Mouse (Mus musculus) MEL (cell line): ENCODE measurements around the gene Acvr2a. TPM values are rescaled to one million over a fixed set of nuclear protein-coding genes. Genes with fewer than 3 reads are reported as not detected.

Source experiments
- DNase-seq: peaks from one replicate; pipeline ENCODE4 v3.0.0; 2011; ENCODE audit warnings: low read depth, low spot score
- H3K27ac ChIP-seq: 2 replicates; pipeline ENCODE4 v1.5.1; 2012; ENCODE audit warnings: low read depth, mild to moderate bottlenecking, control low read depth, low read length, moderate library complexity; ENCODE audit not compliant: control insufficient read depth
- H3K27me3 ChIP-seq, 2 experiments: fragments of 150-350 bp in 1 of 2; sonication (generic) in 1 of 2; 2 replicates each; pipeline ENCODE4 v1.6.1; 2012; ENCODE audit warnings: low read length in 2 of 2, mild to moderate bottlenecking in 2 of 2, improper control_type of control experiment in 1 of 2, moderate library complexity in 1 of 2; ENCODE audit not compliant: insufficient read depth in 2 of 2, control insufficient read depth in 1 of 2
- H3K36me3 ChIP-seq, 2 experiments: 2 replicates each; pipeline ENCODE4 v1.6.1; 2012 to 2014; ENCODE audit warnings: low read length in 2 of 2, improper control_type of control experiment in 1 of 2, inconsistent platforms in 1 of 2, mild to moderate bottlenecking in 1 of 2; ENCODE audit not compliant: insufficient read depth in 2 of 2, control insufficient read depth in 1 of 2
- H3K4me1 ChIP-seq, 2 experiments: fragments of 150-350 bp in 1 of 2; sonication (generic) in 1 of 2; 2 replicates each; pipeline ENCODE4 v1.6.1; 2012; ENCODE audit warnings: low read length in 2 of 2, improper control_type of control experiment in 1 of 2, mild to moderate bottlenecking in 1 of 2; ENCODE audit not compliant: insufficient read depth in 2 of 2, control insufficient read depth in 1 of 2
- H3K4me3 ChIP-seq, 2 experiments: fragments of 150-350 bp in 1 of 2; sonication (generic) in 1 of 2; 2 replicates each; pipeline ENCODE4 v1.5.1; 2012; ENCODE audit warnings: low read depth in 2 of 2, low read length in 2 of 2, mild to moderate bottlenecking in 2 of 2, moderate library complexity in 2 of 2, control low read depth in 1 of 2, improper control_type of control experiment in 1 of 2; ENCODE audit not compliant: control insufficient read depth in 1 of 2, insufficient read depth in 1 of 2
- H3K79me2 ChIP-seq: 2 replicates; pipeline ENCODE4 v1.6.1; 2012; ENCODE audit warnings: mild to moderate bottlenecking, low read length, moderate library complexity; ENCODE audit not compliant: control insufficient read depth, poor library complexity, insufficient read depth
- H3K9ac ChIP-seq: 2 replicates; pipeline ENCODE4 v1.6.1; 2012; ENCODE audit warnings: low read depth, mild to moderate bottlenecking, control low read depth, low read length, moderate library complexity; ENCODE audit not compliant: control insufficient read depth, poor library complexity, severe bottlenecking
- H3K9me3 ChIP-seq: fragments of 150-350 bp; sonication (generic); replicated peaks from 2 replicates; pipeline ENCODE4 v1.6.1; 2012; ENCODE audit warnings: mild to moderate bottlenecking, low read length, improper control_type of control experiment, moderate library complexity; ENCODE audit not compliant: insufficient read depth
- BHLHE40 ChIP-seq: IDR thresholded peaks from 2 replicates; pipeline ENCODE4 v1.6.1; 2012; ENCODE audit warnings: low read depth, mild to moderate bottlenecking, inconsistent platforms, low read length, improper control_type of control experiment, borderline replicate concordance
- CHD1 ChIP-seq: IDR thresholded peaks from 2 replicates; pipeline ENCODE4 v1.6.1; 2012; ENCODE audit warnings: low read depth, mild to moderate bottlenecking, inconsistent platforms, low read length, improper control_type of control experiment
- CHD2 ChIP-seq: IDR thresholded peaks from 2 replicates; pipeline ENCODE4 v1.6.1; 2011; ENCODE audit warnings: low read length, improper control_type of control experiment
- CTCF ChIP-seq, 3 experiments: IDR thresholded peaks in 2 of 3; conservative IDR thresholded peaks in 1 of 3; 2 replicates each; pipeline ENCODE4 v1.5.1; 2011 to 2012; ENCODE audit warnings: low read length in 3 of 3, low read depth in 2 of 3, mild to moderate bottlenecking in 2 of 3, improper control_type of control experiment in 1 of 3, inconsistent platforms in 1 of 3, mixed read lengths in 1 of 3, moderate library complexity in 1 of 3; ENCODE audit not compliant: control insufficient read depth in 1 of 3, insufficient read depth in 1 of 3, poor library complexity in 1 of 3, severe bottlenecking in 1 of 3
- E2F4 ChIP-seq: IDR thresholded peaks from 2 replicates; pipeline ENCODE4 v1.6.1; 2011; ENCODE audit warnings: low read depth, low read length, improper control_type of control experiment, borderline replicate concordance
- ELF1 ChIP-seq: IDR thresholded peaks from 2 replicates; pipeline ENCODE4 v1.6.1; 2014; ENCODE audit warnings: low read depth, mild to moderate bottlenecking, inconsistent platforms, low read length, improper control_type of control experiment, moderate library complexity
- EP300 ChIP-seq, 2 experiments: IDR thresholded peaks; 2 replicates each; pipeline ENCODE4 v1.6.1; 2011; ENCODE audit warnings: improper control_type of control experiment in 2 of 2, low read length in 2 of 2, low read depth in 1 of 2, mild to moderate bottlenecking in 1 of 2
- HCFC1 ChIP-seq: IDR thresholded peaks from 2 replicates; pipeline ENCODE4 v1.6.1; 2012; ENCODE audit warnings: low read depth, mild to moderate bottlenecking, inconsistent platforms, low read length, improper control_type of control experiment, moderate library complexity
- JUND ChIP-seq: IDR thresholded peaks from 2 replicates; pipeline ENCODE4 v1.6.1; 2011; ENCODE audit warnings: low read depth, mild to moderate bottlenecking, improper control_type of control experiment, low read length
- MAZ ChIP-seq: IDR thresholded peaks from 2 replicates; pipeline ENCODE4 v1.6.1; 2012; ENCODE audit warnings: low read depth, mild to moderate bottlenecking, inconsistent platforms, low read length, improper control_type of control experiment
- MEF2A ChIP-seq: IDR thresholded peaks from 2 replicates; pipeline ENCODE4 v1.6.1; 2014; ENCODE audit warnings: low read depth, mild to moderate bottlenecking, inconsistent platforms, low read length, improper control_type of control experiment; ENCODE audit not compliant: poor library complexity, insufficient replicate concordance, severe bottlenecking; ENCODE audit errors: extremely low read depth
- MXI1 ChIP-seq: IDR thresholded peaks from 2 replicates; pipeline ENCODE4 v1.6.1; 2011; ENCODE audit warnings: mild to moderate bottlenecking, low read depth, low read length, improper control_type of control experiment
- RAD21 ChIP-seq: IDR thresholded peaks from 2 replicates; pipeline ENCODE4 v1.6.1; 2011; ENCODE audit warnings: mild to moderate bottlenecking, low read depth, low read length, improper control_type of control experiment
- SIN3A ChIP-seq: IDR thresholded peaks from 2 replicates; pipeline ENCODE4 v1.6.1; 2012; ENCODE audit warnings: low read length, improper control_type of control experiment, inconsistent platforms
- TAL1 ChIP-seq: IDR thresholded peaks from 2 replicates; pipeline ENCODE4 v1.6.1; 2012; ENCODE audit warnings: mild to moderate bottlenecking, inconsistent platforms, low read length, moderate library complexity, mixed read lengths
- TBP ChIP-seq: IDR thresholded peaks from 2 replicates; pipeline ENCODE4 v1.8.0; 2011; ENCODE audit warnings: low read depth, low read length, improper control_type of control experiment
- UBTF ChIP-seq: IDR thresholded peaks from 2 replicates; pipeline ENCODE4 v1.6.1; 2012; ENCODE audit warnings: low read depth, mild to moderate bottlenecking, inconsistent platforms, low read length, improper control_type of control experiment, moderate library complexity, borderline replicate concordance; ENCODE audit not compliant: insufficient read depth
- USF2 ChIP-seq, 2 experiments: IDR thresholded peaks; 2 replicates each; pipeline ENCODE4 v1.6.1; 2011 to 2012; ENCODE audit warnings: improper control_type of control experiment in 2 of 2, low read length in 2 of 2, borderline replicate concordance in 1 of 2, inconsistent platforms in 1 of 2, low read depth in 1 of 2, mild to moderate bottlenecking in 1 of 2; ENCODE audit not compliant: insufficient read depth in 1 of 2
- ZKSCAN1 ChIP-seq: IDR thresholded peaks from 2 replicates; pipeline ENCODE4 v1.6.1; 2012; ENCODE audit warnings: low read depth, mild to moderate bottlenecking, inconsistent platforms, low read length, improper control_type of control experiment, moderate library complexity
- ZMIZ1 ChIP-seq: IDR thresholded peaks from 2 replicates; pipeline ENCODE4 v1.6.1; 2012; ENCODE audit warnings: low read depth, mild to moderate bottlenecking, inconsistent platforms, low read length, improper control_type of control experiment, moderate library complexity
- ZNF384 ChIP-seq: IDR thresholded peaks from 2 replicates; pipeline ENCODE4 v1.6.1; 2012; ENCODE audit warnings: low read depth, mild to moderate bottlenecking, inconsistent platforms, low read length, improper control_type of control experiment
- polyA plus RNA-seq, 2 experiments: library from polyadenylated mRNA; stranded (reverse) in 1 of 2; unstranded in 1 of 2; fragments of >175 nt in 1 of 2; fragments of >200 nt in 1 of 2; gene quantifications; 2 replicates each; pipeline versions ENCODE4 v1.2.1 to v1.2.4; 2012; ENCODE audit warnings: low replicate concordance in 2 of 2, low read depth in 1 of 2; ENCODE audit not compliant: insufficient read length in 2 of 2, insufficient read depth in 1 of 2, missing spikeins in 1 of 2
- total RNA-seq: library from RNA; depleted of rRNA; stranded (reverse); fragments of 300-350 nt; gene quantifications from 2 replicates; pipeline ENCODE4 v1.2.3, GENCODE M21; 2012

Acvr2a gene
- total and polyA plus RNA-seq, 3 experiments, result 2.2 to 3.5 TPM; not detected in 1

DNA sequence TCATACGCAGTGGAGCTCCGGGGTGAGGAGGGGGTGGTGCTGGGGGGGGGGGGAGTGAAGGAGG is 136.2 kb downstream of the Acvr2a start, which contains the start of gene Orc4:
Gene Orc4 (minus strand): TSS at position 26 of the 64 bp plus-strand sequence.
- no peak for DNase-seq
- peak within 1 kb of the TSS; percentile 97 for H3K9ac ChIP-seq
- H3K79me2 ChIP-seq, result peaks cover 45% of the 10 kb centered on the region
- peaks cover 0 to 20% of the 10 kb centered on the region in 2 experiments; a peak in 3 of 4 replicates for H3K4me1 ChIP-seq
- peaks cover 7 to 35% of the 10 kb centered on the region in 2 experiments; a peak in 3 of 4 replicates for H3K36me3 ChIP-seq
- H3K4me3 ChIP-seq, result peak within 1 kb of the TSS; percentile 88 to 98
- no peaks in the 10 kb centered on the region for H3K9me3 ChIP-seq
- no peaks in the 10 kb centered on the region for H3K27me3 ChIP-seq
- peak within 1 kb of the TSS; percentile 90 for H3K27ac ChIP-seq
- TF ChIP-seq JUND (no peak), TAL1 (no peak), ELF1 (no peak), EP300 (IDR thresholded peaks at IDR 0.05; ENCODE audit: low read depth in 1 of 2, low read length in 2 of 2) (no peak), HCFC1 (no peak), TBP (no peak), USF2 (IDR thresholded peaks at IDR 0.05; ENCODE audit: borderline replicate concordance in 1 of 2, insufficient read depth in 1 of 2, low read depth in 1 of 2, low read length in 2 of 2) (no peak), ZNF384 (no peak), CHD1 (no peak), CTCF (IDR thresholded peaks at IDR 0.05 in 2 of 3, conservative IDR thresholded peaks at IDR 0.05 in 1 of 3; ENCODE audit: control insufficient read depth in 1 of 3, insufficient read depth in 1 of 3, low read depth in 2 of 3, low read length in 3 of 3, poor library complexity in 1 of 3, severe bottlenecking in 1 of 3) (no peak), SIN3A (no peak), UBTF (no peak), E2F4 (no peak), RAD21 (no peak), ZKSCAN1 (no peak), BHLHE40 (no peak), MEF2A (no peak), ZMIZ1 (no peak), CHD2 (no peak)

DNA sequence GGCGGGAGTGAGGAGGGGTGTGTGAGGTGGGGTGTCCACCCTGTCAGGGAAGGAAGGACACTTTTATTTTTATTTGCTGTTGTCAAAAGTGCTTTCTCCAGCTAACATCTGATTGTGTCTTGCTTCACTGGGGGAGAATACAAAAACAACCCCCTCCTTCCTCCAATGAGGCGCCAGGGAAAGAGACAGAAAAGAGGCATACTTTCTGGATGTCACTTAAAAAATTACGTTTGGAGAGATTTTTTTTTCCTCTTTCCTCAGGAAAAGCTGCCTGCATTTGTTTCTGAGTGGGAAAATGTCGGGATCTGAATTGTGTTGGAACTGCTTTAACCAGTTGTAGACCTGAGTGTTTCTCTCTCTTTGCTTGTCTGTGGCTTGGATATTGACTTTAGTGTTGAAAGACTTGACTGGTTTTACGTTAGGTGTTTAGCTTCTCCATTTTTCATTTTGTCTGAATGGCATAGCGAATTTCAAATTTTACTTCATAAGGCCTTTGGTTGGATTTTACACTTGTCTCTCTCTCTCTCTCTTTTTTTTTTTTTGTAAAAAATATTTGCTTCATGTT is 136.5 kb downstream of the Acvr2a start:
- TF ChIP-seq SIN3A (peak; percentile 60), MXI1 (peak; percentile 18; the same call in 1 of the 2 replicates), CTCF (IDR thresholded peaks at IDR 0.05 in 2 of 3, conservative IDR thresholded peaks at IDR 0.05 in 1 of 3; ENCODE audit: control insufficient read depth in 1 of 3, insufficient read depth in 1 of 3, low read depth in 2 of 3, low read length in 3 of 3, poor library complexity in 1 of 3, severe bottlenecking in 1 of 3) (no peak), MAZ (peak; percentile 21; the same call in 1 of the 2 replicates)
- Histone ChIP-seq H3K36me3 (peaks cover 5 to 33% of the 10 kb centered on the region in 2 experiments; a peak in 3 of 4 replicates), H3K4me1 (peaks cover 0 to 23% of the 10 kb centered on the region in 2 experiments; a peak in 3 of 4 replicates), H3K79me2 (peaks cover 43% of the 10 kb centered on the region), H3K9ac (peak overlapping the region; percentile 97), H3K27me3 (no peaks in the 10 kb centered on the region), H3K27ac (peak overlapping the region; percentile 85), H3K9me3 (no peaks in the 10 kb centered on the region), H3K4me3 (peak overlapping the region; percentile 88 to 98)
- DNase-seq, result peak; percentile 72
